Mouse (Mus musculus) CD4-positive helper T cell, adult 2 months (primary cell): Measurements from ENCODE around the gene Lmod1.
"Not testable (repeated sequence)": the region's sequence is repeated elsewhere in the genome, so short reads cannot be mapped to it uniquely, and the experiment has no call there.

ENCODE experiments used
- DNase-seq: peaks from one replicate; pipeline ENCODE4 v3.0.0-alpha.2; 2012; ENCODE audit warnings: low read depth, missing footprints, low spot score

Gene Lmod1

GRCm38 (mm10) chr1:135362115-135362514 is 37.5 kb downstream of the Lmod1 start:
- DNase-seq = no peak

- no peak for DNase-seq
Observed at GRCm38 (mm10) chr1:135363446-135363845, 38.8 kb downstream of the Lmod1 start.

GRCm38 (mm10) chr1:135366380-135366779 is 41.8 kb downstream of the Lmod1 start:
- DNase-seq = no peak

- DNase-seq = no peak
Observed at GRCm38 (mm10) chr1:135367005-135367404, 42.4 kb downstream of the Lmod1 start.

GRCm38 (mm10) chr1:135367595-135367994 is 43.0 kb downstream of the Lmod1 start:
- DNase-seq = no peak

- DNase-seq = peak; percentile 63
Observed at GRCm38 (mm10) chr1:135368245-135368644, 43.6 kb downstream of the Lmod1 start.

- DNase-seq = no peak
Observed at GRCm38 (mm10) chr1:135368982-135369381, 44.4 kb downstream of the Lmod1 start.

- DNase-seq = no peak
Observed at GRCm38 (mm10) chr1:135369415-135369814, 44.8 kb downstream of the Lmod1 start.

- DNase-seq = no peak
Observed at GRCm38 (mm10) chr1:135373171-135373677, 48.6 kb downstream of the Lmod1 start.

- DNase-seq = no peak
Observed at GRCm38 (mm10) chr1:135374175-135374867, 49.7 kb downstream of the Lmod1 start.

GRCm38 (mm10) chr1:135374868-135375581 is 50.4 kb downstream of the Lmod1 start, which contains the start of gene Shisa4:
Gene Shisa4, minus strand, starts transcription at chr1:135375237.
- DNase-seq = peak; percentile 13

- no peak for DNase-seq
Observed at GRCm38 (mm10) chr1:135378576-135378975, 54.0 kb downstream of the Lmod1 start.

- no peak for DNase-seq
Observed at GRCm38 (mm10) chr1:135379048-135379447, 54.4 kb downstream of the Lmod1 start.

- DNase-seq = no peak
Observed at GRCm38 (mm10) chr1:135380071-135380991, 55.7 kb downstream of the Lmod1 start.

- not testable (repeated sequence) for DNase-seq
Observed at GRCm38 (mm10) chr1:135381560-135381959, 57.0 kb downstream of the Lmod1 start.

GRCm38 (mm10) chr1:135384171-135384570 is 59.6 kb downstream of the Lmod1 start:
- no peak for DNase-seq

- DNase-seq = no peak
Observed at GRCm38 (mm10) chr1:135385161-135385560, 60.6 kb downstream of the Lmod1 start.

- no peak for DNase-seq
Observed at GRCm38 (mm10) chr1:135399466-135399865, 74.9 kb downstream of the Lmod1 start.

GRCm38 (mm10) chr1:135401452-135402110 is 77.0 kb downstream of the Lmod1 start:
- no peak for DNase-seq

- no peak for DNase-seq
Observed at GRCm38 (mm10) chr1:135405356-135405755, 80.7 kb downstream of the Lmod1 start.

GRCm38 (mm10) chr1:135408973-135409372 is 84.4 kb downstream of the Lmod1 start:
- no peak for DNase-seq
